9 mouse cellular contexts compared by ENCODE assay signal in the genomic region with DNA sequence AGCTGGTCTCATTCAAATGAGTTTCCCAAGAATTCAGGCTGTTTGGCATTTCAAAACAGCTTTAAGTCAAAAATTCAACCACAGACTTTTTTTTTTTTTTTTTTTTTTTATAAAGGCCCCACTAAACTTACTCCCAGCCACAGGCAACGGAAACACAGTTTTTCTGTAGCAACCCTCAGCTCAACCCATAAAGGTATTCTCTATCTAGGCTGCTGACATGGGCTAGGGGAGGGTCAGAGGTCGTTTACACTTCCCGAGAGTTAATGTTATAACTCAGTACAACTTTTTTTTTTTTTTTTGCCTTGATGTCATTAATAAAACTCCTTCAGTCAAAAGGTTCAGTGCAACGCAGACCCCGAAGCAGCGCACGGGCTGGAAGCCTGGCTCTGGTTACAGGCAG.
DNase-seq lines count a peak whose midpoint lies in the region; ATAC-seq and TF ChIP-seq lines count a peak whose summit lies in the region.
"Had no signal": no experiment of that assay in that cellular context is flagged by ENCODE, and none has a peak within 500 bp of the region (broad histone marks: within the 10 kb centered on the region; RNA-seq: fewer than 3 reads in every experiment).

No protein-coding gene starts in this region.

- H3K4me1 ChIP-seq in kidney, embryonic 15.5 days: peaks cover 12% of the 10 kb centered on the region
- no peaks in the 10 kb centered on the region for H3K4me1 ChIP-seq in brown adipose tissue, adult 24 weeks (ENCODE audit: control insufficient read depth, insufficient read depth, insufficient read length, low read length)
- 0 out of 2 replicates have a peak, but pooled peaks cover 3% of the 10 kb centered on the region for H3K4me1 ChIP-seq in intestine, embryonic 15.5 days (replicated peaks)
- H3K4me1 ChIP-seq in thymus, adult 2 months (replicated peaks; ENCODE audit: control insufficient read depth, insufficient read depth, low read length): peaks cover 40% of the 10 kb centered on the region

- H3K4me3 ChIP-seq in kidney, embryonic 15.5 days (replicated peaks): no peak overlapping the region; the same call in 1 of the 2 replicates
- peak overlapping the region; percentile 47 for H3K4me3 ChIP-seq in brown adipose tissue, adult 24 weeks (ENCODE audit: insufficient read depth, low read depth, low read length)
- no peak overlapping the region for H3K4me3 ChIP-seq in intestine, embryonic 15.5 days (replicated peaks)
- H3K4me3 ChIP-seq in thymus, adult 2 months (ENCODE audit: control insufficient read depth, insufficient read depth, low read length): peak overlapping the region; percentile 66

- H3K27me3 ChIP-seq in kidney, embryonic 15.5 days: no peaks in the 10 kb centered on the region
- H3K27me3 ChIP-seq in intestine, embryonic 15.5 days (replicated peaks): no peaks in the 10 kb centered on the region
- H3K27me3 ChIP-seq in thymus, adult 2 months (ENCODE audit: control insufficient read depth, insufficient read depth, low read length): no peaks in the 10 kb centered on the region
- H3K27me3 ChIP-seq: Patski had no signal

- H3K27ac ChIP-seq in kidney, embryonic 15.5 days: no peak overlapping the region; the same call in 1 of the 2 replicates
- peak overlapping the region; percentile 41; the same call in 1 of the 2 replicates for H3K27ac ChIP-seq in brown adipose tissue, adult 24 weeks (replicated peaks; ENCODE audit: low read depth, low read length)
- no peak overlapping the region for H3K27ac ChIP-seq in intestine, embryonic 15.5 days
- peak overlapping the region; percentile 98 for H3K27ac ChIP-seq in thymus, adult 2 months (ENCODE audit: control insufficient read depth, insufficient read depth, low read length)

- ATAC-seq in kidney, embryonic 15.5 days (replicated peaks; ENCODE audit: low FRiP score): no peak
- no peak for ATAC-seq in intestine, embryonic 15.5 days

- H3K9ac ChIP-seq in kidney, embryonic 15.5 days: no peak overlapping the region
- no peak overlapping the region for H3K9ac ChIP-seq in intestine, embryonic 15.5 days

- no peak for TF ChIP-seq POLR2A in thymus, adult 2 months (IDR thresholded peaks at IDR 0.05; ENCODE audit: control insufficient read depth, extremely low read depth, insufficient read depth, low read length, poor library complexity)

- WGBS in kidney, embryonic 15.5 days: 28% methylated on average over 7 of the region's 7 CpGs
- WGBS in intestine, embryonic 15.5 days: 38% methylated on average over 7 of the region's 7 CpGs
- WGBS in thymus, adult 2 months: 6% methylated on average over 7 of the region's 7 CpGs

- 0 out of 2 replicates have a peak, but pooled peaks cover 3% of the 10 kb centered on the region for H3K36me3 ChIP-seq in kidney, embryonic 15.5 days
- no peaks in the 10 kb centered on the region for H3K36me3 ChIP-seq in intestine, embryonic 15.5 days
- H3K36me3 ChIP-seq in thymus, adult 2 months (ENCODE audit: control insufficient read depth, insufficient read depth, low read length): no peaks in the 10 kb centered on the region

- TF ChIP-seq CTCF in thymus, adult 2 months (IDR thresholded peaks at IDR 0.05; ENCODE audit: borderline replicate concordance, control insufficient read depth, extremely low read depth, insufficient read depth, low read length, poor library complexity): no peak

- DNase-seq in kidney, postnatal 25 days: no peak
- peak; percentile 39 for DNase-seq in thymus, adult 2 months
- DNase-seq in cerebellum, adult 9-11 months: no peak
- DNase-seq in left cerebral cortex, adult 11 months (ENCODE audit: low spot score): no peak
- DNase-seq: cerebellum, adult 11 months had no signal

- peak overlapping the region; percentile 27; the same call in 1 of the 2 replicates for H3K4me2 ChIP-seq in kidney, embryonic 15.5 days
- peak overlapping the region; percentile 17 for H3K4me2 ChIP-seq in intestine, embryonic 15.5 days (replicated peaks)

- no peaks in the 10 kb centered on the region for H3K9me3 ChIP-seq in kidney, embryonic 15.5 days (replicated peaks)
- no peaks in the 10 kb centered on the region for H3K9me3 ChIP-seq in intestine, embryonic 15.5 days

Comparison
In these comparisons a context has a peak if more than half of its experiments do, and no peak if none do; other contexts are left out.
1. H3K27ac ChIP-seq: peak in brown adipose tissue, adult 24 weeks (single experiment) and thymus, adult 2 months (single experiment); none in kidney, embryonic 15.5 days (single experiment) and intestine, embryonic 15.5 days (single experiment).
2. H3K4me3 ChIP-seq: peak in brown adipose tissue, adult 24 weeks (single experiment) and thymus, adult 2 months (single experiment); none in kidney, embryonic 15.5 days (single experiment) and intestine, embryonic 15.5 days (single experiment).